17 mouse cellular contexts compared by ENCODE assay signal in genomic region chr9:121563276-121563675, GRCm38 (mm10).
"Had no signal": no experiment of that assay in that cellular context is flagged by ENCODE, and none has a peak within 500 bp of the region (broad histone marks: within the 10 kb centered on the region; RNA-seq: fewer than 3 reads in every experiment).

No protein-coding gene starts in this region.

- ATAC-seq: liver, embryonic 12.5 days; liver, postnatal 0 days; lung, postnatal 0 days; midbrain, embryonic 13.5 days; midbrain, embryonic 15.5 days; midbrain, embryonic 16.5 days had no signal

- DNase-seq: left cerebral cortex, postnatal 4 days; liver; liver, embryonic 13.5 days; liver, postnatal 0 days; lung, adult 18-20 months; lung, adult 2 months; lung, embryonic 14.5 days; lung, postnatal 10 days; lung, postnatal 14 days; lung, postnatal 36 days; lung, postnatal 4 days; midbrain, embryonic 14.5 days had no signal
